Mouse (Mus musculus) liver, adult 2 months (tissue): ENCODE results near the gene Mecom. TPM values are rescaled to one million over a fixed set of nuclear protein-coding genes. Genes with fewer than 3 reads are reported as not detected.

Source experiments
- DNase-seq: peaks from one replicate; pipeline ENCODE4 v3.0.0-alpha.2; 2011; ENCODE audit warnings: low read depth, low spot score; ENCODE audit errors: extremely low read depth
- H3K27ac ChIP-seq: fragments of 200-500 bp; replicated peaks from 2 replicates; pipeline ENCODE4 v1.5.1; 2012; ENCODE audit warnings: low read depth, mild to moderate bottlenecking, control low read depth, inconsistent platforms, low read length; ENCODE audit not compliant: insufficient read depth
- H3K27me3 ChIP-seq: fragments of 200-500 bp; 2 replicates; pipeline ENCODE4 v1.6.1; 2012; ENCODE audit warnings: mild to moderate bottlenecking, moderate library complexity, low read length, inconsistent platforms; ENCODE audit not compliant: control insufficient read depth, insufficient read depth
- H3K36me3 ChIP-seq: fragments of 200-500 bp; 2 replicates; pipeline ENCODE4 v1.6.1; 2012; ENCODE audit warnings: low read length, inconsistent platforms; ENCODE audit not compliant: control insufficient read depth, insufficient read depth
- H3K4me1 ChIP-seq: fragments of 200-500 bp; 2 replicates; pipeline ENCODE4 v1.6.1; 2011; ENCODE audit warnings: low read length; ENCODE audit not compliant: control insufficient read depth, insufficient read depth
- H3K4me3 ChIP-seq: fragments of 200-500 bp; 2 replicates; pipeline ENCODE4 v1.5.1; 2011; ENCODE audit warnings: low read depth, mild to moderate bottlenecking, control low read depth, low read length, moderate library complexity; ENCODE audit not compliant: insufficient read depth
- H3K79me2 ChIP-seq: fragments of 200-500 bp; 2 replicates; pipeline ENCODE4 v1.6.1; 2012; ENCODE audit warnings: inconsistent platforms, mild to moderate bottlenecking, low read length, moderate library complexity; ENCODE audit not compliant: control insufficient read depth, insufficient read depth
- H3K9ac ChIP-seq: fragments of 200-500 bp; 2 replicates; pipeline ENCODE4 v1.6.1; 2012; ENCODE audit warnings: low read depth, mild to moderate bottlenecking, control low read depth, inconsistent platforms, low read length
- CTCF ChIP-seq: fragments of 200-500 bp; IDR thresholded peaks from 2 replicates; pipeline ENCODE4 v1.5.1; 2011; ENCODE audit warnings: low read depth, low read length, control low read depth
- POLR2A ChIP-seq: fragments of 200-500 bp; IDR thresholded peaks from 2 replicates; pipeline ENCODE4 v1.6.1; 2011; ENCODE audit warnings: low read length, control low read depth; ENCODE audit not compliant: insufficient read depth; ENCODE audit errors: extremely low read depth
- WGBS: fragments of 180-500 bp; shearing (Covaris S2); methylation state at CpG from one replicate; pipeline ENCODE4 v1.1.7; 2018; 5-methylcytosine and 5-hydroxymethylcytosine counted together
- polyA plus RNA-seq: library from polyadenylated mRNA; depleted of rRNA; stranded (reverse); fragments of >200 nt; gene quantifications from 2 replicates; pipeline ENCODE4 v1.2.3, GENCODE M21; 2012
- total RNA-seq: library from RNA; depleted of rRNA; stranded (reverse); fragments of >200 nt; gene quantifications from 2 replicates; pipeline ENCODE4 v1.2.3, GENCODE M21; 2014

Mecom gene
- total and polyA plus RNA-seq, 2 experiments: 0.39 to 1.4 TPM

- Histone ChIP-seq H3K27me3 (no peaks in the 10 kb centered on the region), H3K4me1 (no peaks in the 10 kb centered on the region), H3K27ac (no peak overlapping the region), H3K79me2 (no peaks in the 10 kb centered on the region), H3K9ac (no peak overlapping the region), H3K4me3 (no peak overlapping the region), H3K36me3 (no peaks in the 10 kb centered on the region)
- no peak for DNase-seq
- WGBS: 93% methylated on average over 4 of the region's 4 CpGs
- TF ChIP-seq POLR2A (no peak), CTCF (no peak)
These were observed 88.2 kb downstream of the Mecom start for GRCm38 (mm10) chr3:30459626-30460025.

- DNase-seq: no peak
- no peaks in the 10 kb centered on the region for H3K36me3 ChIP-seq
- no peak for TF ChIP-seq CTCF
- no peak for TF ChIP-seq POLR2A
- H3K27me3 ChIP-seq: no peaks in the 10 kb centered on the region
- no peaks in the 10 kb centered on the region for H3K79me2 ChIP-seq
- no peak overlapping the region for H3K27ac ChIP-seq
- no peaks in the 10 kb centered on the region for H3K4me1 ChIP-seq
- 60% methylated on average over 9 of the region's 9 CpGs for WGBS
- H3K4me3 ChIP-seq: no peak overlapping the region
- no peak overlapping the region for H3K9ac ChIP-seq
These were observed 89.7 kb downstream of the Mecom start for GRCm38 (mm10) chr3:30457975-30458678.

- Histone ChIP-seq H3K4me1 (no peaks in the 10 kb centered on the region), H3K27ac (no peak overlapping the region), H3K36me3 (no peaks in the 10 kb centered on the region), H3K27me3 (no peaks in the 10 kb centered on the region), H3K9ac (no peak overlapping the region), H3K4me3 (no peak overlapping the region), H3K79me2 (no peaks in the 10 kb centered on the region)
- 58% methylated on average over 8 of the region's 8 CpGs for WGBS
- TF ChIP-seq CTCF (no peak), POLR2A (no peak)
- no peak for DNase-seq
These were observed 91.9 kb downstream of the Mecom start for GRCm38 (mm10) chr3:30455902-30456301.

GRCm38 (mm10) chr3:30453546-30454455 is 94.0 kb downstream of the Mecom start:
- 87% methylated on average over 15 of the region's 15 CpGs for WGBS
- Histone ChIP-seq H3K4me1 (no peaks in the 10 kb centered on the region), H3K4me3 (no peak overlapping the region), H3K27ac (no peak overlapping the region), H3K79me2 (no peaks in the 10 kb centered on the region), H3K9ac (no peak overlapping the region), H3K27me3 (no peaks in the 10 kb centered on the region), H3K36me3 (no peaks in the 10 kb centered on the region)
- no peak for TF ChIP-seq POLR2A
- no peak for TF ChIP-seq CTCF
- no peak for DNase-seq

GRCm38 (mm10) chr3:30453046-30453445 is 94.8 kb downstream of the Mecom start:
- Histone ChIP-seq H3K9ac (no peak overlapping the region), H3K4me3 (no peak overlapping the region), H3K79me2 (no peaks in the 10 kb centered on the region), H3K27ac (no peak overlapping the region), H3K27me3 (no peaks in the 10 kb centered on the region), H3K4me1 (no peaks in the 10 kb centered on the region), H3K36me3 (no peaks in the 10 kb centered on the region)
- TF ChIP-seq CTCF (no peak), POLR2A (no peak)
- DNase-seq: no peak
- 93% methylated on average over 6 of the region's 6 CpGs for WGBS

GRCm38 (mm10) chr3:30452511-30452910 is 95.3 kb downstream of the Mecom start:
- Histone ChIP-seq H3K79me2 (no peaks in the 10 kb centered on the region), H3K4me1 (no peaks in the 10 kb centered on the region), H3K4me3 (no peak overlapping the region), H3K27me3 (no peaks in the 10 kb centered on the region), H3K27ac (no peak overlapping the region), H3K9ac (no peak overlapping the region), H3K36me3 (no peaks in the 10 kb centered on the region)
- TF ChIP-seq CTCF: no peak
- TF ChIP-seq POLR2A: no peak
- WGBS: 90% methylated on average over 7 of the region's 7 CpGs
- DNase-seq: no peak
